Mouse (Mus musculus): ENCODE results near the gene Dennd1c.

DNA sequence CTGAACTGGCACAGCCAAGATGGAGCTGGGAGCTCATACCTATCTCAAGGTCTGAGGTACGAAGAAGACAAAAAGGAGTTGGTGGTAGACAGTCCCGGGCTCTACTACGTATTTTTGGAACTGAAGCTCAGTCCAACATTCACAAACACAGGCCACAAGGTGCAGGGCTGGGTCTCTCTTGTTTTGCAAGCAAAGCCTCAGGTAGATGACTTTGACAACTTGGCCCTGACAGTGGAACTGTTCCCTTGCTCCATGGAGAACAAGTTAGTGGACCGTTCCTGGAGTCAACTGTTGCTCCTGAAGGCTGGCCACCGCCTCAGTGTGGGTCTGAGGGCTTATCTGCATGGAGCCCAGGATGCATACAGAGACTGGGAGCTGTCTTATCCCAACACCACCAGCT is 28.8 kb upstream of the Dennd1c start:
- TF ChIP-seq CTCF (IDR thresholded peaks at IDR 0.05 in 2 of 3, conservative IDR thresholded peaks at IDR 0.05 in 1 of 3; ENCODE audit: control insufficient read depth in 1 of 3, insufficient read depth in 1 of 3, low read depth in 2 of 3, low read length in 3 of 3, poor library complexity in 1 of 3, severe bottlenecking in 1 of 3) (no peak), USF2 (IDR thresholded peaks at IDR 0.05; ENCODE audit: borderline replicate concordance in 1 of 2, insufficient read depth in 1 of 2, low read depth in 1 of 2, low read length in 2 of 2) (no peak), ZC3H11A (IDR thresholded peaks at IDR 0.05; ENCODE audit: low read depth, low read length) (no peak), POLR2A (IDR thresholded peaks at IDR 0.05; ENCODE audit: control insufficient read depth in 1 of 2, insufficient read depth in 1 of 2, low read depth in 1 of 2, low read length in 2 of 2, poor library complexity in 1 of 2) (no peak), JUND (IDR thresholded peaks at IDR 0.05; ENCODE audit: low read depth, low read length) (no peak), SMC3 (IDR thresholded peaks at IDR 0.05; ENCODE audit: low read depth, low read length) (no peak), UBTF (IDR thresholded peaks at IDR 0.05; ENCODE audit: borderline replicate concordance, insufficient read depth, low read depth, low read length) (no peak), RCOR1 (IDR thresholded peaks at IDR 0.05; ENCODE audit: low read depth, low read length) (no peak)

Measured in MEL (cell line).